Mouse (Mus musculus) mesoderm, embryonic 11.5 days (tissue): Measurements from ENCODE around the gene Gnptab.
"Not testable (repeated sequence)": the region's sequence is repeated elsewhere in the genome, so short reads cannot be mapped to it uniquely, and the experiment has no call there.

Source experiments
- DNase-seq: peaks from one replicate; pipeline ENCODE4 v3.0.0-alpha.2; 2012; ENCODE audit warnings: low read depth, low spot score

Gene Gnptab

GRCm38 (mm10) chr10:88379013-88379885, at the start of gene Gnptab, which contains the start of gene Dram1:
Gene Gnptab, plus strand, starts transcription at chr10:88379132.
Gene Dram1, minus strand, starts transcription at chr10:88379080.
- peak; percentile 87 for DNase-seq

GRCm38 (mm10) chr10:88330695-88331094, 48.2 kb upstream of the Gnptab start:
- peak; percentile 30 for DNase-seq

GRCm38 (mm10) chr10:88340660-88341059, 38.3 kb upstream of the Gnptab start:
- no peak for DNase-seq

GRCm38 (mm10) chr10:88341368-88341767, 37.6 kb upstream of the Gnptab start:
- no peak for DNase-seq

- DNase-seq: no peak
Observed at GRCm38 (mm10) chr10:88345899-88346401, 33.0 kb upstream of the Gnptab start.

- no peak for DNase-seq
Observed at GRCm38 (mm10) chr10:88346454-88347245, 32.3 kb upstream of the Gnptab start.

DNA sequence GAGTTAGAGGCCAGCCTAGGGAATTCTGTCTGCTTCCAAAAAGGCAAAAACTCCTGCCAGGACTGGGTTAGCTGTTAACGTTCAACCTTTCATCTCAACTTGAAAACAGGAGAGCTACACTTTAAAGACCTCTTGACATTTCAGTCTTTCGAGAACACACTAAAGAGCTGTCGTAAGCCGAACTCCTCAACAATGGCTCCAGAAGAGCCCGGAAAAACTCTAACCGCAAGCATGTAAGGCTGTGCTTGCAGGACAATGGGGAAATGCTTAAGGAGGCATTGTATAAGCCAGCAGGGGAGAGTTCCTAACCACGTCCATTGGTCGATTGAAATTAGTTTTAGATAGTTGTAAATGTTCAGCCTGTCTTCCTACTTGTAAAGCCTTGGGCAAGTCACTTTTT, 29.1 kb upstream of the Gnptab start:
- no peak for DNase-seq

DNA sequence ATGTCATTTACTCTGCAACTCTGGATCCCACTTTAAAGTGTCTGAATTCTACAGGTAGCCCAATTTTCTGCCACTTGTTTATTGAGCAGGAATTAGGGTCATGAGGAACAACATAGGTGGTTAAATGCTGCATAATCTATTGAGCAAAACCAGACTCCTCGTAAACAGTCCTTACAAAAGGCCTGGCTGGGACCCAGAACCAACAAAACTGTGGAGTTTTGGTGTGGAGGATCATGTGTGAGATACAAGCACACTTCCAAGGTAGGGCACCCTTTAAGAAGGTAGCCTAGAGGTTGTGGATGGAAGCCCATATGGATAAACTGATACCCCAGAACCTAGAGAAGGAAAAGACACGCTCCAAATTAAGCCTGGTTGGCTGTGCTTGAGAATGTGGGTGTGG, 28.2 kb upstream of the Gnptab start:
- DNase-seq: no peak

DNA sequence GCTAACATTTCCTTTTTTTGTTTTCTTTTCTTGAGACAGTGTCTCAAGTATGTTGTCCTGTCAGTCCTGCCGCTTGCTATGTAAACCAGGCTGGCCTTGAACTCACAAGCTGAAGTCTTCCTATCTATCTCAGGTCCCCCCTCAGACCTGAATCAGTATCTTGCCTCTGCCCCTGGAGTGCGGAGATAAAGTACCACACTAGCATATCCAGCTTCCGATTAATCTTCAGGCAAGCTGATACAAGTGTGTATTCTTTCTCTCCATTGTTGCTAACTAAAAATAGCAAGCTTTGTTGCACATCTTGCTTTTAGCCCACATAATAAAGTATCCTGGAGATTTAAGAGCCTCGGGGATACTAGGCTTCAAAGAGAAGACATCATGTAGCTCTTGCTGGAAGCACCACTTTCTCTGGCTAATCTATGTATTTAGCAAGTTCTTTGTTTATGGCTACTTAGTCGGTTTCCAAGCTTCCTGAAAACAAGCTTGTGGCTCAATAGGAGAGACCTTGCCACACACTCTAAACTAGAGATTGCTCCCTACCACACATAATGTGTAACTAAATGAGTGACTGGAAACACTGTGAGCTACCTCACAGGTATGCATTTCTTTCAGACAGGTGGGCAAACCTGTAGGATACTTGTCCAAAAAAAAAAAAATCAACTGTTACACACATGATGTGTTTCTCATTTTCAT, 27.4 kb upstream of the Gnptab start:
- DNase-seq: no peak

DNA sequence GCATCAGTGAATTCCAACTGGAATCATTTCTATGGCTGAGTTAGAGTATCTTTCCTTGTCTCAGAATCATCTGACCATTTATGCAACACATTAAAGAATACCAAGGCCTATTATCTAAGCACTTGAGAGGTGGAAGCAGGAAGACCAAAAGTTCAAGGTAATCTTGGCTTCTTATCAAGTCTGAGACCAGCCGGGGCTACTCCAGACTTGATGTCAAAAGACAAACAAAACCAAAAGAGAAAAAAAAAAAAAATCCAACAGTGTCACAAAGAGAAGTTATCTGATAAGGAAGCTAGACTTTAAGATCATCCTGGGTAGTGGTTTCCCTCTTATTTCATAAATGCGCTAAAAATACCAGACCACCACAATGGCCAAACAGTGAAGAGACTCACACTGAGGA, 26.4 kb upstream of the Gnptab start:
- DNase-seq: no peak

DNA sequence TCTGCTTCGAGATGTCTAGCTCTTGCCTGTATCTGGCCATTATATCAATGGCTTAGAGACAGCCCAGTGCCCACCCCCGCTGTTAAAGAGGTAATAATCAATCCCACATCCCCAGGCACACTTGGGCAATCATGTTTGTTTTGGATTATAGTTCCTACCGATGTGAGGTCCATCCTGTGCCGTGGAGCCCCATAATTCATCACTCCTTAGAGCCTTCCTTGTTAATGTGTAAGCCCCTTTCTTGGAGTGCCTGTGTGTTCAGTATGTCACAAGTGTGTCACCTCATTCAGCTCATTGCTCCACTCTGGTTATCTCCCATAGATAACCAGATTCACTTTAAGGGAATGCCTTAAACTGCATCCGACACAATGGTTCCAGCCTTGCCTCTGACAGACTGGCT, 24.3 kb upstream of the Gnptab start:
- DNase-seq: no peak

DNA sequence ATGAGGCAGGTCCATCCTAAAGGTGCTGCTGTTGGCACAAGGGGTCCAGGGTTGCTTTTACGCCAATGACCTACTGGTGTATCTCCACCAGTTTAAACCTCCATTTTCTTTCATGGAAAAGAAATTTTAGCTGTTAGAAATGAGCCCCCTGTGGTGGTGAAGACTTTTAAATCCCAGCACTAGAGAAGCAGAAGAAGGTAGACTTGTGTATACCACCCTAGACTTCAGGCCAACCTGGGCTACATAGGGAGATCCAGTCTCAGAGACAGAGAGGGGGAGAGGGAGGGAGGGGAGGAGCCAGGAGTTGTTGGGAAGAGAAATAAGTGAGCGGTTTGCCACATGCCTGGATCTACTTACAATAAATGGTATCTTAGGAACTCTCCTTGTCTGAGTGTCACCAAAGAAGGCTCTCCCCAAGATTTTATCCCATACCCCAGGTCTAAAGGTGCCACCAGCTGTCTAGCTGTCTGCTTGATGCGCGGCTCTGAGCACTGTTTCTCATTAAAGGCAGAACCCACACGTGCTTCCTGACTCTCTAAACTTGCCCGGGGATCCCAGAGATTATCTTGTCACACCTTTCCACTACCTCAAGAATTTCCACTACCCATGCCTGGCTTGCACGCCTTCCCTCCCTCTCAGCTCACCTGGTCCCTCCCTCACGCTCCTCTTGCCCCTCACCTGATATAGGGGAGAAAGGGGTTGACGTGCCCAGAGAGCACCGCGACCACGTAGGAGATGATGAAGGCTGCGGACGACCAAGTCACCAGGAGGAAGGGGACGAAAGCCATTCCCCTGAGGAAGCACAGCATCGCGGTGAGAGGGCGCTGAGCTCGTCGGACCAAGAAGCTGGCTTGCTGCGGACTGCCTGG, 22.6 kb upstream of the Gnptab start:
- DNase-seq: no peak

DNA sequence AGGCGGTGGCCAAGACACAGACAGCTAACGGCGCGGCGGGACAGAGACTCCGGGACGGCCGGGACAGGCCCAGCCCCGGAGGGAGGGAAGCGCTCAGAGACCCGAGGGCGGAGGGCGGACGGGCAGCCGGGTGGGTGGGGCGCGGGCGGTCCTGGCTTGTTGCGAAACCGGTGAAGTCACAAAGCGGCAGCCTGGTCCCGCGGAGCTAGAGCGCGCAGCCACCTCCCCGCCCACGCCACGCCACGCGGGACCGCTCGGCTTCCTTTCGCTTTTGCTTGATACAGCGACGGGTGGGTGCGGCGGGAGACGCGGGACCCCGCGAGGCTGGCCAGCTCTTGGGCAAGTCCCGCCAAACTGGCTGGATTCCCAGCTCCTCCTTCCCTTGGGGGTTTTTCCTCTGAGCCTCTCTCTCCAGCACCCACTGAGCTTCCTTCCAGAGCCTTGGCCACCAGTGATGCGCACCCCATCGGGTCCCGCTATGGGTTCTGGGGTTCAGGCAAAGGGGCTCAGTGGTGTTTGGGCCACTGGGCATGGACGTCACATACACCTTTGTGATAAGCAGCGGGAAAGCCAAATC, 21.9 kb upstream of the Gnptab start:
- DNase-seq: no peak

DNA sequence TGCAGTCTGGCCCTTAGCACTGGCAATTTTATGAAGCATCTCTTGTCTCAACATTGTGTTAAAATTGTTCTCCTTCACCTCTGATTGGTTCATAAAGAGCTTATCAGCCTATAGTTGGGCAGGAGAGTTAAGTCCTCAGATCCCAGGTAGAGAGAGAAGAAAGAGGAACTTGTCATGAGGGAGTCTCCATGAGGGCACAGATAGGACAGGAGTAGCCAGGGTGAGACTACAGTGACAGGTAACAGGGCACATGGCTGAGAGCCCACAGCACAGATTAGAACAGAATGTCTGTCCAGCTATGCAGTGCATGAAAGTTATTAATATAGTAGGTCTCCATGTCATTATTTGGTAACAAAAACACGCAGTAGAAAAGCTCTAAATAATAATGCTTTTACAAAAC, 16.7 kb upstream of the Gnptab start:
- DNase-seq: no peak

- DNase-seq: no peak
Observed at GRCm38 (mm10) chr10:88364221-88364620, 14.7 kb upstream of the Gnptab start.

GRCm38 (mm10) chr10:88369233-88369632, 9.7 kb upstream of the Gnptab start:
- no peak for DNase-seq

DNA sequence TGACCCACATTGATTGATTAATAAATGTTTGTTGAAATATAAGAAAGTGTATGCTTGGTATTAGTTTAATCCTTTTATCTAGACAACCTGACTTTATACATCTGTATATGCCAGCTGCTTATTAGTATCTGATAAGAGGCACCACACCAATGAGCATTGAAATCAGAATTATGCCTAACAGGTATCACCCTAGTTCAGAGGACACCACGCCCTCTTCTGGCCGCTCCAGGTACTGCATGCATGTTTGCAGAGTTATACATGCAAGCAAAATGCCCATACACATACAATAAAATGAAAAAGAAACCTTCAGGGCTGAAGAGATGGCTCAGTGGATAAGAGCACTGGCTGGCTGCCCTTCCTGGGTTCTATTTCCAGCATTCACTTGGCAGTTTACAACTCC, 7.1 kb upstream of the Gnptab start:
- DNase-seq: no peak

DNA sequence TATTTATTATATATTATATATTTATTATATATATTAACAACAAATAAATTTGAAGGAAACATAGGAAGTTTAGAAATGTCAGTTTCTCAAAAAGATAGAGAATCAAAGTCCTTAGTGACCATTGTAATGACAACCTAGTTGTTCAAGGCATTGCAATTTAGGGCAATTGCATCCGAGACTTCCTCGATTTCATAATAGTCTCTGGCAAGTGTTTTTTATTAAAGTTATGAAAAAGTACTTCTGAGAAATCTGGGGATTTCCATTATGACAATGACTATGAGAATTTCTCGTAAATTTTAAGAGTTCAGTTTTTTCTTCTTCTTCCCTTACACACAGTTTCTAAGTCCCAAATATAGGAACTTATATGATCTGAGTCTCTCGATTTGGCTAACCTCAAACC, 6.5 kb upstream of the Gnptab start:
- DNase-seq: no peak

DNA sequence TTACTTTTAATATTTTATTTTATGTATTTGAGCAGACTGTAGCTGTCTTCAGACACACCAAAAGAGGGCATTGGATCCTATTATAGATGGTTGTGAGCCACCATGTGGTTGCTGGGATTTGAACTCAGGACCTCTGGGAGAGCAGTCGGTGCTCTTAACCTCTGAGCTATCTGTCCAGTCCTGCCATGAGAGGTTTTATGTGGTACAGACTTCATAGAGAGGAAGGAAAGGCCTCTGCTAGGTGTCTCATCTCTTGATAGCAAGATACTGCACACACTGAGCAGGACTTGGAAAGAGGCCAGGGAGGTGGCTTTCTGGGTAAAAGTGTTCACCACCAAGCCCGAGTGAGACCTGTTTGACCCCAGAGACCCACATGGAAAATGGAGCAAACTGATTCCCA, 6.0 kb upstream of the Gnptab start:
- DNase-seq: not testable (repeated sequence)

GRCm38 (mm10) chr10:88374984-88375383, 3.9 kb upstream of the Gnptab start:
- no peak for DNase-seq

- peak; percentile 88 for DNase-seq
Observed at GRCm38 (mm10) chr10:88376770-88377169, 2.2 kb upstream of the Gnptab start.
